Mouse (Mus musculus) neural tube, embryonic 14.5 days (tissue): Measurements from ENCODE around the gene Ctdsp1. TPM values are rescaled to one million over a fixed set of nuclear protein-coding genes. Genes with fewer than 3 reads are reported as not detected.
A peak's percentile ranks its signal among the peaks of the same experiment; 100 is the strongest.

Experiments used
- ATAC-seq: fragments of 200-750 bp; cut with Nextera tagmentation; 2 replicates; pipeline ENCODE4 v1.8.0; 2017; ENCODE audit warnings: low read depth, mild to moderate bottlenecking, moderate TSS enrichment, moderate library complexity
- H3K27ac ChIP-seq: fragments of 300-500 bp; sonication (generic); 2 replicates; pipeline ENCODE4 v1.5.1; 2014; ENCODE audit warnings: low read depth, mild to moderate bottlenecking, control low read depth, low read length, moderate library complexity, mixed read lengths
- H3K27me3 ChIP-seq: fragments of 300-500 bp; sonication (generic); 2 replicates; pipeline ENCODE4 v1.6.1; 2014; ENCODE audit warnings: low read length; ENCODE audit not compliant: control insufficient read depth, insufficient read depth
- H3K36me3 ChIP-seq: fragments of 300-500 bp; sonication (generic); 2 replicates; pipeline ENCODE4 v1.6.1; 2014; ENCODE audit warnings: low read length, mixed read lengths; ENCODE audit not compliant: control insufficient read depth, insufficient read depth
- H3K4me1 ChIP-seq: fragments of 300-500 bp; sonication (generic); 2 replicates; pipeline ENCODE4 v1.6.1; 2014; ENCODE audit warnings: low read length; ENCODE audit not compliant: control insufficient read depth, insufficient read depth
- H3K4me2 ChIP-seq: fragments of 300-500 bp; sonication (generic); 2 replicates; pipeline ENCODE4 v1.6.1; 2014; ENCODE audit warnings: mild to moderate bottlenecking, low read depth, low read length, control low read depth
- H3K4me3 ChIP-seq: fragments of 300-500 bp; sonication (generic); 2 replicates; pipeline ENCODE4 v1.5.1; 2014; ENCODE audit warnings: low read depth, low read length, control low read depth, mixed read lengths
- H3K9ac ChIP-seq: fragments of 300-500 bp; sonication (generic); replicated peaks from 2 replicates; pipeline ENCODE4 v1.6.1; 2014; ENCODE audit warnings: low read depth, mild to moderate bottlenecking, control low read depth, low read length, mixed read lengths
- H3K9me3 ChIP-seq: fragments of 300-500 bp; sonication (generic); 2 replicates; pipeline ENCODE4 v1.6.1; 2016; ENCODE audit warnings: low read length; ENCODE audit not compliant: control insufficient read depth
- WGBS: fragments of 180-500 bp; shearing (Covaris S2); extraction: QIAGEN DNeasy Blood & Tissue Kit; methylation state at CpG from one replicate; pipeline ENCODE4 v1.1.7; 2014; 5-methylcytosine and 5-hydroxymethylcytosine counted together
- polyA plus RNA-seq: library from polyadenylated mRNA; unstranded; fragments of >200 nt; fragmentation: Nextera tagmentation; extraction: Ambion mirVana; gene quantifications from 2 replicates; pipeline ENCODE4 v1.2.1, GENCODE M21; 2014

The Ctdsp1 gene
- polyA plus RNA-seq, 1 experiment from 2014 or later: 12.5 TPM

- no peaks in the 10 kb centered on the region for H3K9me3 ChIP-seq
- H3K4me1 ChIP-seq: 0 out of 2 replicates have a peak, but pooled peaks cover 10% of the 10 kb centered on the region
- no peaks in the 10 kb centered on the region for H3K27me3 ChIP-seq
- under 1% methylated on average over 41 of the region's 41 CpGs for WGBS
- peak overlapping the region; percentile 52 for H3K27ac ChIP-seq
- H3K9ac ChIP-seq: peak overlapping the region; percentile 46
- H3K4me3 ChIP-seq: peak overlapping the region; percentile 42
- ATAC-seq: peak; percentile 89
- peak overlapping the region; percentile 75 for H3K4me2 ChIP-seq
- peaks cover 9% of the 10 kb centered on the region for H3K36me3 ChIP-seq
Measured at GRCm38 (mm10) chr1:74397268-74397918, 6.1 kb downstream of the Ctdsp1 start.

DNA sequence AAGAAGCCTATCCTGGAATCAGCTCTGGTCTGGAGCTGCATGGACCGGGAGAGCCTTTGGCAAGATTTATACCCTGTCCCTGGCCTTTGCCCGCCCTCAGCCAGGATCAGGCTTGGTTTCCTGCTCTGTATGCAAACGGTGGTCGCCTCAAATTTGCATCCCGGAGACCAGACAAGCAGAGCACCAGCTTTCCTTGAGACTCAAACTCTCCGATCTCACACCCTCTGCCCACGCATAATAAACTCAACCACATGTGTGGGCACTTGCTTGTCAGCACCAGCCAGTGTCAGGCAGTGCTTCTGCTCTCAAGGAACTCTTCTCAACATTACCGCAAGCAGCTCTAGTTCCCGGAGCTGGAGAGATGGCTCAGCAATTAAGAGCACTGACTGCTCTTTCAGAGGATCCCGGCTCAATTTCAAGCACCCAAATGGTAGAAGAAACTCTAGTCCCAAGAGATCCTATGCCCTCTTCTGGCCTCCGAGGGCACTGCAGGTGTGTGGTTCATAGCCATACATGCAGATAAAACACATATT is 6.7 kb downstream of the Ctdsp1 start:
- H3K27ac ChIP-seq: peak overlapping the region; percentile 52; the same call in 1 of the 2 replicates

GRCm38 (mm10) chr1:74400531-74400930 is 9.2 kb downstream of the Ctdsp1 start:
- Histone ChIP-seq H3K36me3 (no peaks in the 10 kb centered on the region), H3K4me2 (no peak overlapping the region), H3K9me3 (no peaks in the 10 kb centered on the region), H3K9ac (no peak overlapping the region), H3K4me3 (no peak overlapping the region), H3K4me1 (0 out of 2 replicates have a peak, but pooled peaks cover 2% of the 10 kb centered on the region), H3K27me3 (no peaks in the 10 kb centered on the region), H3K27ac (no peak overlapping the region)
- 82% methylated on average over 3 of the region's 3 CpGs for WGBS
- no peak for ATAC-seq

More for the DNA sequence above, 6.7 kb downstream of the Ctdsp1 start:
- peak overlapping the region; percentile 75 for H3K4me2 ChIP-seq
- peak overlapping the region; percentile 46; the same call in 1 of the 2 replicates for H3K9ac ChIP-seq
- H3K4me1 ChIP-seq: 0 out of 2 replicates have a peak, but pooled peaks cover 4% of the 10 kb centered on the region
- peak; percentile 49 for ATAC-seq
- 4% methylated on average over 11 of the region's 11 CpGs for WGBS
- no peaks in the 10 kb centered on the region for H3K27me3 ChIP-seq
- peaks cover 9% of the 10 kb centered on the region for H3K36me3 ChIP-seq
- H3K9me3 ChIP-seq: no peaks in the 10 kb centered on the region
- H3K4me3 ChIP-seq: peak overlapping the region; percentile 42

- no peak overlapping the region for H3K9ac ChIP-seq
- 0 out of 2 replicates have a peak, but pooled peaks cover 2% of the 10 kb centered on the region for H3K4me1 ChIP-seq
- no peak overlapping the region for H3K27ac ChIP-seq
- no peaks in the 10 kb centered on the region for H3K27me3 ChIP-seq
- H3K4me3 ChIP-seq: no peak overlapping the region
- no peak for ATAC-seq
- H3K36me3 ChIP-seq: no peaks in the 10 kb centered on the region
- H3K4me2 ChIP-seq: no peak overlapping the region
- WGBS: 66% methylated on average over 16 of the region's 16 CpGs
- H3K9me3 ChIP-seq: no peaks in the 10 kb centered on the region
Measured at GRCm38 (mm10) chr1:74401015-74401702, 9.8 kb downstream of the Ctdsp1 start.

- no peak for ATAC-seq
- WGBS: 93% methylated on average over 4 of the region's 4 CpGs
- Histone ChIP-seq H3K4me2 (no peak overlapping the region), H3K27me3 (no peaks in the 10 kb centered on the region), H3K9me3 (no peaks in the 10 kb centered on the region), H3K36me3 (no peaks in the 10 kb centered on the region), H3K4me1 (no peaks in the 10 kb centered on the region), H3K4me3 (no peak overlapping the region), H3K27ac (no peak overlapping the region), H3K9ac (no peak overlapping the region)
Measured at GRCm38 (mm10) chr1:74404206-74404605, 12.9 kb downstream of the Ctdsp1 start.

GRCm38 (mm10) chr1:74408589-74409504 is 17.5 kb downstream of the Ctdsp1 start, which contains the start of gene Vil1:
Gene Vil1, plus strand, starts transcription at chr1:74409376.
- 34% methylated on average over 15 of the region's 15 CpGs for WGBS
- no peaks in the 10 kb centered on the region for H3K36me3 ChIP-seq
- no peaks in the 10 kb centered on the region for H3K9me3 ChIP-seq
- H3K27me3 ChIP-seq: no peaks in the 10 kb centered on the region
- H3K27ac ChIP-seq: no peak within 1 kb of the TSS
- no peak for ATAC-seq
- no peaks in the 10 kb centered on the region for H3K4me1 ChIP-seq
- H3K9ac ChIP-seq: no peak within 1 kb of the TSS
- H3K4me3 ChIP-seq: no peak within 1 kb of the TSS
- H3K4me2 ChIP-seq: no peak within 1 kb of the TSS

- no peaks in the 10 kb centered on the region for H3K36me3 ChIP-seq
- H3K27ac ChIP-seq: no peak overlapping the region
- no peak for ATAC-seq
- H3K4me1 ChIP-seq: no peaks in the 10 kb centered on the region
- no peak overlapping the region for H3K4me2 ChIP-seq
- 55% methylated on average over 2 of the region's 2 CpGs for WGBS
- no peaks in the 10 kb centered on the region for H3K27me3 ChIP-seq
- no peaks in the 10 kb centered on the region for H3K9me3 ChIP-seq
- H3K9ac ChIP-seq: no peak overlapping the region
- H3K4me3 ChIP-seq: no peak overlapping the region
Measured at GRCm38 (mm10) chr1:74411753-74412325, 20.5 kb downstream of the Ctdsp1 start.

GRCm38 (mm10) chr1:74412711-74413110 is 21.4 kb downstream of the Ctdsp1 start:
- 86% methylated on average over 8 of the region's 8 CpGs for WGBS
- Histone ChIP-seq H3K27me3 (no peaks in the 10 kb centered on the region), H3K9me3 (no peaks in the 10 kb centered on the region), H3K4me1 (no peaks in the 10 kb centered on the region), H3K36me3 (no peaks in the 10 kb centered on the region), H3K4me3 (no peak overlapping the region), H3K9ac (no peak overlapping the region), H3K27ac (no peak overlapping the region), H3K4me2 (no peak overlapping the region)
- no peak for ATAC-seq
